9 mouse cellular contexts compared by ENCODE assay signal in the genomic region with DNA sequence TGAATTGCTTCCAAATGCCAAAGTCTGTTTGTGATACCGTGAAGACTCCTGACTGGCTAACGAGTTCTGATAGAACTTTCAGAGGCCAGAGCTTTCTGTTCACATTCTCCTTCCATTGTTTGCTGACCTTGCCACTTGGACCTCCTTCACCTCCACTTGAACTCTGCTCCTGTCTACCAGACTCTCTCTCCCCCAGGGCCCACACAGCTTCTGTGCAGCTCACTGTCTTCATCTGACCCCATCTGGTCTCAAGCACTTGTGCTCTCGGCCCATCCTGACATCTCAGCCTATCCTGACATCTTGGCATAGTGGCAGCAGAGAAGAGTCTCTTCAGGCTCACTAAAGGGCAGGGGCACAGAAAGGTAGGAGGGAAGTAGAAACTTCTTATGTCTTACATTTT.
"Had no signal": no experiment of that assay in that cellular context is flagged by ENCODE, and none has a peak within 500 bp of the region (broad histone marks: within the 10 kb centered on the region; RNA-seq: fewer than 3 reads in every experiment).

No protein-coding gene starts in this region.

- DNase-seq: kidney, adult 18-20 months; kidney, adult 9 months; layer of hippocampus, adult 9-11 months; layer of hippocampus, postnatal 36 days; left cerebral cortex, postnatal 4 days; liver, postnatal 0 days; thymus, adult 2 months; thymus, postnatal 14 days; thymus, postnatal 4 days had no signal
